Mouse (Mus musculus): ENCODE data around the gene Bloc1s2. TPM values are rescaled to one million over a fixed set of nuclear protein-coding genes. Genes with fewer than 3 reads are reported as not detected.

Bloc1s2 gene
- polyA plus RNA-seq (2012; rRNA removed) = 86.4 and 96.2 TPM in 2 replicates

GRCm38 (mm10) chr19:44145702-44146567, at the start of gene Bloc1s2:
Gene Bloc1s2, minus strand, starts transcription at chr19:44146446.

GRCm38 (mm10) chr19:44192342-44192741, 46.1 kb upstream of the Bloc1s2 start, which contains the start of gene Pkd2l1:
Gene Pkd2l1, minus strand, starts transcription at chr19:44192442.

GRCm38 (mm10) chr19:44135072-44135959, 10.9 kb downstream of the Bloc1s2 start, which contains the start of gene Cwf19l1:
Gene Cwf19l1, minus strand, starts transcription at chr19:44135876.

GRCm38 (mm10) chr19:44106831-44107660, 39.2 kb downstream of the Bloc1s2 start, which contains the start of gene Chuk:
Gene Chuk, minus strand, starts transcription at chr19:44107480.

Other genes starting within 250 kb of the Bloc1s2 start
- 18.2 and 24.8 TPM in 2 replicates for gene Dnmbp, start 206.3 kb downstream of the Bloc1s2 start, polyA plus RNA-seq (2012; rRNA removed)
- gene Cpn1, start 159.9 kb downstream of the Bloc1s2 start, polyA plus RNA-seq (2012; rRNA removed) = 1.8 and 2.4 TPM in 2 replicates
- 0.06 and 0.36 TPM in 2 replicates for gene Cyp2c23, start 117.2 kb downstream of the Bloc1s2 start, polyA plus RNA-seq (2012; rRNA removed)
- 19.7 and 22.0 TPM in 2 replicates for gene Erlin1, start 76.7 kb downstream of the Bloc1s2 start, polyA plus RNA-seq (2012; rRNA removed)
- gene Chuk, start 39.0 kb downstream of the Bloc1s2 start, polyA plus RNA-seq (2012; rRNA removed) = 85.1 and 102 TPM in 2 replicates
- gene Cwf19l1, start 10.6 kb downstream of the Bloc1s2 start, polyA plus RNA-seq (2012; rRNA removed) = 26.6 and 31.4 TPM in 2 replicates
- 0.13 and 0.37 TPM in 2 replicates for gene Pkd2l1, start 46.0 kb upstream of the Bloc1s2 start, polyA plus RNA-seq (2012; rRNA removed)
- 0.28 and 0.50 TPM in 2 replicates for gene Scd3, start 56.8 kb upstream of the Bloc1s2 start, polyA plus RNA-seq (2012; rRNA removed)
- gene Scd2, start 147.2 kb upstream of the Bloc1s2 start, polyA plus RNA-seq (2012; rRNA removed) = 314 and 359 TPM in 2 replicates
- gene Scd4, start 186.6 kb upstream of the Bloc1s2 start, polyA plus RNA-seq (2012; rRNA removed) = 0.13 and 0.30 TPM in 2 replicates